Mouse (Mus musculus): ENCODE measurements around the gene Immp1l.

DNA sequence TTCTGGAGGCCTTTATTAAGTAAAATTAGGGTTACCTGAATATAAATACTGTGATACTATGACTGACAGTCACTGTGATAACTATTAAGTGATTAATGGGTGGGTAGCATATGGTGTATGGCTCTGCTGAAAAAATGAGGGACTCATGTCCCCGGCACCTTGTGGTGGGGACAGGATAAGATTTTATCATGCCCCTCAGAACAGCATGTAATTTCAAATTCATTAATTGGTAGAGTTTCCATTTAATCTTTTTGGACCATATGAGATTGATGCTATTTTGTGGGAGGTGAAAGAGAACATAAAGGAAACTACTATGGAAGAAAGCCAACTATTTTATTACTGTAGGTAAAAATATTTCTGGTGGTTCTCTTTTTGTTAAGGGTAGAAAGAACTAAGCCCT is 31.0 kb upstream of the Immp1l start:
- no peak for TF ChIP-seq CTCF (conservative IDR thresholded peaks at IDR 0.05 in 1 of 2, IDR thresholded peaks at IDR 0.05 in 1 of 2; ENCODE audit: low read depth in 2 of 2, low read length in 2 of 2)
- no peak for TF ChIP-seq RAD21 (IDR thresholded peaks at IDR 0.05; ENCODE audit: low read depth, low read length)
- TF ChIP-seq MXI1 (IDR thresholded peaks at IDR 0.05; ENCODE audit: low read depth, low read length) = no peak
- TF ChIP-seq MAX (IDR thresholded peaks at IDR 0.05; ENCODE audit: low read length) = no peak
- no peak for TF ChIP-seq ETS1 (conservative IDR thresholded peaks at IDR 0.05; ENCODE audit: low read depth, low read length)
- no peak for TF ChIP-seq TBP (conservative IDR thresholded peaks at IDR 0.05; ENCODE audit: low read depth, low read length)
- TF ChIP-seq ZNF384 (IDR thresholded peaks at IDR 0.05; ENCODE audit: low read depth, low read length) = no peak
